Mouse (Mus musculus): ENCODE measurements around the gene Pcsk6.

DNA sequence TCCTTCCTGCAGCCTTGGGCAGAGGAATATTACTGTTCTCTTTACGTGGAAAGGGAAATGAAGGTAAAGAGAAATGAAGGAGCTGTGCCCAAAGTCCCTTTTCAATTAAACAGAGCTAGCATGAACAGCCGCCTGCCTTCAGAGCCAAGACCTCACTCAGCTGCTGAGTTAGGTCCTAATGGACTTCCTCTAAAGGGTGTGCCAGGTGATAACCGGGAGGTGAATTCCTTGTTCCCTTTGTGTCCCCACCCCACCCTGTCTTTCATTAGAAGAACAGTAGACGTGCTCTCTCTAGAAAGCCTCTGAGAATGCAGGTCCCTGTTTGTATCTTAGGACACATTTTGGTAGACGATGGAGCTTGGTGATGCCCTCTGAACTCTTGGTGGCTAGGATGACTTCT lies 33.7 kb downstream of the Pcsk6 start:
- TF ChIP-seq CTCF (IDR thresholded peaks at IDR 0.05; ENCODE audit: borderline replicate concordance, extremely low read depth, insufficient read depth, insufficient read length), result no peak
- no peak for TF ChIP-seq POLR2A (IDR thresholded peaks at IDR 0.05; ENCODE audit: borderline replicate concordance, extremely low read depth, insufficient read depth, insufficient read length, poor library complexity, severe bottlenecking)

Measured in brain, embryonic 14.5 days (tissue).